Mouse (Mus musculus) WW6 (cell line): Measurements from ENCODE around the gene Atg9a.

Experiments used
- DNase-seq: peaks from one replicate; pipeline ENCODE4 v3.0.0-alpha.2; 2013; ENCODE audit warnings: low read depth, low spot score

Gene Atg9a

GRCm38 (mm10) chr1:75215785-75216184 lies 23.8 kb upstream of the Atg9a start:
- DNase-seq = no peak

DNA sequence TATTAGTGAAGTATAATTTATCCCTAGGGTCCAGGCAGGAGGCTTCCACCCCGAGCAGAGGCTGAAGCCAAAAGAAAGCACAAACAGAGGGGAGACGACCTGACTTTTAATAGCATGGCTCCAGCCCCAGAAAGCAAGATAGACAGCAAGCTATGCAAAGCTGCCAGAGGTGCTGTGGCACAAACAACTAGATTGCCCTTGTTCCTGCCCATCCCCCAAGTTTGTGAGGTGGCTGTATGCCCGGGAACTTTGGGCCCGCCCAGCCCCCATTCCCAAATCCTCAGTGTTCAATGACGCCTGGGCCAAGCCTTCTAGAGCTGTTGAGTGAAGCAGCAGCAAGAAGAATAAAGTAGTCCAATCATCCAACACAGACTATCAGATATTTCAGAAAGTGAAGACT lies 22.9 kb upstream of the Atg9a start:
- no peak for DNase-seq

- DNase-seq = no peak
These were observed 22.4 kb upstream of the Atg9a start for GRCm38 (mm10) chr1:75214442-75214841.

DNA sequence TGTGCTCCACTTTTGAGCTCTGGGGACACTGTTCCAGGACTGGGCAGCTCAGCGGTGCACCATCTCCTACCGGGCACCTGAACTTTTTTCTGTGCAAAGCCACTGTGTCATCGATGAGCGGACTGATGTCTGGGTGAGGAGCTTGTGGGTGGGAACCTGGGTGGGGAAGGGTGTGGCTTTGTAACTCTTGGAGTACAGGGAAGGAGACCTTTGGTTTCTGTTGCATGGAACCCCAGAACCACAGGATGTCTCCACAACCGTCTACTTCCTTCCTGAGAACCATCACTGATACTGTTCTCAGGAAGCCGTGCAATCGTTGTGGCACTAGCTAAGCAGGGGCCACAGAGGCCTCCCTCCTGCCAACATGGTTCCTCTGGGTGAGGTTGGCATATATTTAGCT lies 21.1 kb upstream of the Atg9a start:
- DNase-seq = no peak

GRCm38 (mm10) chr1:75212542-75212941 lies 20.5 kb upstream of the Atg9a start:
- DNase-seq = no peak

DNA sequence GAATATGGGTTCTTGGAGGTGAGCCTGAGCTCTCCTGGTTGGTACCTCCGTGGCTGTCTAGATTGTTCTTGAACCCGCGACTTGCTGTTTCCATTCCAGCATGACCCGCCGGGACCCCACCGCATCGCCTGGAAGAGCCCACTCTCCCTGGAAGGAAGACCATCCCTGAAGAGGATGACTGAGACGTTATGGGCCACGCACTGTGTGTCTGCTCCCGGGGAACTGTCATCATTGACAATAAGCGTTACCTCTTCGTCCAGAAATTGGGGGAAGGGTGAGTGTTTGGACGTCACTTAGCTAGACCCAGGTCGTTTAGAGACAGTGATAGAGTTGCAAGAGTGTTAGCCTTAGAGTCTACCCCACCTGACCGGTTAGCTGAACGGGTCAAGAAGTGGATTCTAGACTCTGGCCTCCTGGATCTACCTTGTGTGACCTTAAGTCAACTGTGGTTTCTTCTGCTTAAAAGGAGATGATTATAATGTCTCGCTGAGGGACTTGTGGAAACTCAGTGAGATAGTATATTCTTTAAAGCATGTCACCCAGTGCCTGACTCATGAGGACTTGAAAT lies 19.2 kb upstream of the Atg9a start:
- DNase-seq = no peak

- DNase-seq = peak; percentile 84
These were observed 18.4 kb upstream of the Atg9a start, which contains the start of the genes Glb1l and Stk16 for GRCm38 (mm10) chr1:75210136-75211087. Gene Glb1l, minus strand, starts transcription at chr1:75210813. Gene Stk16, plus strand, starts transcription at chr1:75210838.

DNA sequence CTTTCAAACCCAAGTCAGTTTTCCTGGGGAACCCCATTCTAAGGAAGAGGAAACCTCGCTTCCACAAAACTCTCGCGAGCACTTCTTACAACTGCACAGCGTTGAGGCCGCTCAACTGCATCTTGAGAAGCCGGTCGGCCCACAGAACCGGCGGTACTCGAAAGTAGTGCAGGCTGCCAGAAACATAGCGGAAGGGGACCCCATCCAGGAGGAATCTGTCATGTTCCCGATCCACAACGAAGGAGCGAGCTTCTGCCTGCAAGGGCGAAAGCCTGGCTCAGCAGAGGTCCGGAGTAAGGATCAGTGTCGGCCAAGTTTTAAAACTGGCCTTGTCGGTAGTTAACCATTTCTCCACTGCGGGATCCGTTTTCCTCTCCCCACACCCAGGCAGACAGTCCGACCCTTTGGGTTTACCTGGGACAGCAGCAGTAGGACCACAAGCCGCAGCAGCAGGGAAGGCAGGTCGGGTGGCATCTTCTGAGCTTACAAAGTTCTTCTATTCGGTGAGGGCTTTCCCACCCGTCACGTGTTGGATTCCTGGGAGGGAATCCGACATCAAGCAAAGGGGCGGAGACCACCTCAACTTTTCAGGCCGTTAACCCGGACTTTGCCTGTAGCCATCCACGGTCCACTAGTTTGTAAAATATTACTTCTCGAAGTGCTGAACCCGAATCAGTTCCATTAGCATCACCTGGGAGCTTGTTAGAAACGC lies 17.1 kb upstream of the Atg9a start:
- no peak for DNase-seq

DNA sequence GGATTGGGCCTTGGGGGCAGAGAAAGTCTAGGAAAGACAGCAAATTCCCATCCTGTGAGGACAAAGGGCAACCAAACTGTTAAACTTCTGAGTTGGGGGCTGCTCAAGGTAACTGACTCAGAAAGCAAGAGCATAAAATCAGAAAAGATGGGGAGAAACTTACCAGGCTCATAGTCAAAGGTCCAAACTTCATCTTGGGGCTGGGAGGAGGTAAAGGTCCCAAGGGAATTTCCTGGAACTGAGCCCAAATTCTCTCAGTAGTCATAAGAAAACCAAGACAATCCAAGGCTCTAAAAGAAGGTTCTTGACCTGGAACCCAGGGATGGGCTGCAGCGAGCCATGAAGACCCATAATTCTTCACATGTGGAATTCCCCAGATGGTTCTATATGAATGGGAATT lies 9.2 kb upstream of the Atg9a start:
- DNase-seq = no peak

- no peak for DNase-seq
These were observed 456 bp upstream of the Atg9a start for GRCm38 (mm10) chr1:75192452-75192851.

- DNase-seq = no peak
These were observed 756 bp downstream of the Atg9a start for GRCm38 (mm10) chr1:75191258-75191621.

- no peak for DNase-seq
These were observed 1.4 kb downstream of the Atg9a start for GRCm38 (mm10) chr1:75190577-75190976.

GRCm38 (mm10) chr1:75187914-75188483 lies 4.0 kb downstream of the Atg9a start:
- no peak for DNase-seq

DNA sequence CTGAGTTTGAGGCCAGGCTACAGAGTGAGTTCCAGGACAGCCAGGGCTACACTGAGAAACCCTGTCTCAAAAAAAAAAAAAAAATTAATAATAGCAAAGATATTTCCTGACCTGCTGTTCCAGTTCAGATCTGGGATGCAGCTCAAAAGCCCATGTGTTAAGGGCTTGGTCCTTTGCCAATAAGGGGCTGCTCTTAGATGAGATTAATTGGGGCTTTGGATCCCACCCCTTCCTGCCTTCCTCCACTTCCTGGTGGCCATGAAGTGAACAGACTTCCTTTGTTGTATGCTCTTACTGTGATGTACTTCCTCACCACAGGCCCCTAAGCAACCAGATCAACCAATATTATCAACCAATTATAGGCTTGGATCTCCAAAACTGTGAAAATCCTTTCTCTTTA lies 4.9 kb downstream of the Atg9a start:
- no peak for DNase-seq

GRCm38 (mm10) chr1:75185495-75185894 lies 6.5 kb downstream of the Atg9a start:
- no peak for DNase-seq

- DNase-seq = no peak
These were observed 9.8 kb downstream of the Atg9a start for GRCm38 (mm10) chr1:75182160-75182559.

DNA sequence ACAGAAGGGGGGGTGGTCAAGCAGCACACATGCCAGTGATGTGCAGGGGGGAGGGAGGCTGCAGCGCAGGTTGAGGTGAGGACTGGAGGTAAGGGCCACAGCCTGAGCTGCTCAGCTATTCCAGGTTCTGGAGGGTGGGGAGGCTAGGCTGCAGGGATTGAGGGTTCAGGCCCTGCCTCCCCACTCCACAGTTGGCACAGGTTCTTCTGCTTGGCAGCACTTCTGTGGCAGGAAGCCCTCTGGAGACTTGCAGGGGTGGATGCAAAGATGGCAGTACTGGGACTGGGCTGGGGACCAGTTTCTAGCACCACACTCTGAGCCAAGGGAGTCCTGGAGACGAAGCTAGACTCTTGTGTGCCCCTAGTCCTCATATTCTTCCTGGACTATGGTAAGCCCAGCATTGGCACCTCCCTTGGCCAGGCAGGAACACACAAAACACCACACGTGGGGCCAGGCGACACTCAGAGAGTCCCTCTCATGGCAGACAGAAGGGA lies 10.6 kb downstream of the Atg9a start:
- DNase-seq = no peak

GRCm38 (mm10) chr1:75180741-75181140 lies 11.3 kb downstream of the Atg9a start:
- no peak for DNase-seq

DNA sequence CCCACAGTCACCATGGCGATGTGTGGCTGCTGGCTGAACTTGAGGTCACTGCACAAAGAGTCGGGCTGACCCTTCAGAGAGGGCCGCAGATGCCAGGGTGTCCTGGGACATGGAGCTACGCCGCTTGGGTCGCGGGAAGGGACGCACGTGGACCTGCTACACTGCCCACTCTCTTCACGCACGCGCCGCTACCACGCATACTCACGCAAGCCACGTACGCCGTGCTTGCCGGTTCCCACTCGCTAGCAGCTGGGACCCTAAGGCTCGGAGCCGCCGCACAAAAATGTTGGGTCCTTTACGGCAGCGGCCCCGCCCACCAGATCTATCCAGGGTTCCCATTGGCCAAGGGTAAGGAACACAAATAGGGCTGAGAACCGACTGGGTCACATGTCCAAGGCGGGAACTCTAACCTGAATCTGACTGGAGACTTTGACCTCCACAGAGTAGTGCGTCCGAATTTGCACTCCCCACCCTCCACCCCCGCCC lies 11.8 kb downstream of the Atg9a start, which contains the start of gene Abcb6:
Gene Abcb6 (minus strand): TSS at position 288 of the 486 bp plus-strand sequence.
- peak; percentile 72 for DNase-seq

- no peak for DNase-seq
These were observed 12.5 kb downstream of the Atg9a start for GRCm38 (mm10) chr1:75179334-75180104.
